Mouse (Mus musculus): ENCODE results near the gene Ntsr1. TPM values are rescaled to one million over a fixed set of nuclear protein-coding genes. Genes with fewer than 3 reads are reported as not detected.

Ntsr1 gene
- polyA plus RNA-seq (2017; shearing (Covaris generic)) = not detected

DNA sequence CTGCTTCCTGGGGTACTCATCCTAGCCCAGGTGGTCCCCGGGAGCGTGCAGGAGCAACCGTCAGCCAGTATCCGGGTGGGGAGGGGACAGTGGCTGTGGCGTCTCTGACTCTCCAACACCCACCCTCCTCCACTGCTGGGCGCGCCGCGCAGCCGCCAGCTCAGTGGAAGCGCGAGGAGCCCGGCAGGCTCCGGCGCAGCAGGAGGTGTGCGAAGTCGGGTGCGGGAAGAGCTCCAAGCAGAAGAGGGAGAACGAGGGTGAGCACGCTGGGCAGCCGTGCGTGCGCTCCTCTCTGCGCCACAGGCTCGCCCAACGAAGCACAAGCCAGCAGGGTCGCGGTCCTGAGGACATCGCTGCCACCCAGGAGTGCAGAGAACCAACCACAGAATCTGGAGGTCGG is at the start of gene Ntsr1:
Ntsr1 (plus strand) TSS at position 236 of the 400 bp plus-strand sequence.

DNA sequence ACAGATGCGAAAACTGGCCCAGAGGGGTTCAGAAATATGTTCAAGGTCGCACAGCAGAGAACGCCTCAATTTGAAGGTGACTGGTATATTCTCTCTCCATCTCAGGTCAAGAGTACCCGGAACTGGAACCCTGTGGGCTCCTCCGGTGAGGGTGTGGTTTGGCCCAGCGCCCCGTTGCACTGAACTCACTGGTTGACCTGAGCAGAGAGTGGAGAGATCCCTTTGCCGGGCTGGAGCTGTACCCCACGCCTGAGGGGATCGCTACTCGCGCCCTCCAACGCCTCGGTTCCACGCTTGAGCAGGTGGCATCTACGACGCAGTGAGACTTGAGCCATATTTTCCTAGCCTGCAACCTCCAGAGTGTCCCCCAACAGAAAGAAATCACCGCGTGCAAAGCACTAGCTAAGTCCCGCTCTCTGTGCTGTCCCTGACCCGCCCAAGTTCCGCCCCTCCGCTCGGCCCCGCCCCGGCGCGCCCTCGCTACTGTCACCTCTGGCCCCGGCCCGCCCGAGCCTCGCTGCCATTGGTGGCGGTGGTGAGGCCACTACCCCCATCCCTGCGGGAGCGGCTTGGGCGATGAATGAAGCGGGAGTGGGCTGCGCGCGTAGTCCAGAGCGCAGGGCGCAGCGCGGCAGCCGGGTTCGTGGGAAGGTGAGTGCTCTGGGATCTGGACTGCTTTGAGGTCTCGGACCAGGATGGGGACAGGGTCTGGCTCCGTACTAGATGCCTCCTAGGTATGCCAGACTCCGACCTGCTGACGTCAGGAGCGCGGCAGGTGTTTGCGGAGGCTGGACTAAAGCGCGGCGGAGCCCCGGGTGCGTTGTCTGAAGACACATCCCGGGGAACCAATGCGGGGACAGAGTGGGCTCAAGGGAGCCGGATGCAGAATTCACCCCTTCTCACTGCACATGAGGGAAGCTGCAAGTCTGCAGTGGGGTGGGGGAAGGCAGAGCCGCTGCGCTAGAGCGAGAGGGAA is 43.8 kb upstream of the Ntsr1 start, which contains the start of gene Slco4a1:
Slco4a1 (plus strand) TSS at position 523 of the 976 bp plus-strand sequence.

DNA sequence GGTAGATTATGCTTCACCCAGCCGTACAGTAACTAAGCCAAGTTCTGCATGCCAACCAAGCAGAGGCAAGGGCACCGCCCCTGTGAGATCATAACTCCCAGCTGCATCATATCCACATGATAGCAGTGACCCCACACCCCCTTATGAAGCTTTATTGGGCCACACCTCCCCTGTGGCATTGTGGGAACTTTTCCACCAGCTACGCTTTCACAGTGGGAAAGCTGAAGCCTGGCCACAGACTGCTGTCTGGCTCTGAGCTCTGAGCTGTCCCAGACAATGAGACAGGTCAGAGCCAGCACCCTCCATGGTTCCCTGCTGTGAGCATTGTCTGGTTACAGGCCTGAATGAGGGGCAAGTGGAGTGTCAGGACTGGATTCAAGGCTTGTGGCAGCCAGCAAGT is 81.2 kb downstream of the Ntsr1 start, which contains the start of gene Mrgbp:
Mrgbp (plus strand) TSS at position 303 of the 400 bp plus-strand sequence.

DNA sequence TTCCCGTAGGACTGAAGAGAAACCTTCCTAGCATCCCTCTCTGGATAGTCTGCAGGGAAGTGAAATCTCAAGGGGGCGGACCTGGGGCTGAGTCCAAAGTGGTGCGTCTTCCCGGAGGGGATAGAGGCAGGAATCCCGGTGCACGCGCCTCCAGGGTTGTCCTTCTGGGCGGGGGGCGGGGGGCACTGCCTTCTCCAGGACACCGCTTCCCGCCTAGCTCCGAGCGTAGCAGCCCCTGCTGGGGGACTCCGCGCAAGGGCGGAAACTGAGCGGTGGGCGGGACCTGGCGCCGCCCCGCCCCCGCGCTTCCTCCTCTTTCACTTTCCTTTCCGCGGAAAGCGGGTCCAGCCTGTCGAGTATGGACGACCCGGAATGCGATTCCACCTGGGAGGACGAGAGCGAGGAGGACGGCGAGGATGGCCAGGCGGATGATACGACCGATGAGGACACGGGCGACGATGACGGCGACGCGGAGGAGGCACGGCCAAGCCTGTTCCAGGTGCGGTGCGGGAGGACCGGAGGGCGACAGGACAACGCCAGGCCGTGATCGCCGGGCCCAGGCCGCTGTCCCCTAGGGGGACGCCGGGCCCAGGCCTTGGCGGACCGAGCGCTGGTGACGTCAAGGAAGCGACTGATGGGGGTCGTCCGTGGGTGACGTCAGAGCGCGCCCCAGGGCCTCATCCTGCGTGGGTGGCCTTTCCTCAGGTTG is 89.5 kb downstream of the Ntsr1 start, which contains the start of gene Ogfr:
Ogfr (plus strand) TSS at position 123 of the 709 bp plus-strand sequence.

Other genes with a start within 250 kb of the Ntsr1 start
- gene Rps21, start 242.6 kb upstream of the Ntsr1 start, polyA plus RNA-seq (2017; shearing (Covaris generic)) = 922 TPM
- gene Cables2, start 226.5 kb upstream of the Ntsr1 start, polyA plus RNA-seq (2017; shearing (Covaris generic)) = 69.2 TPM
- gene Rbbp8nl, start 210.1 kb upstream of the Ntsr1 start, polyA plus RNA-seq (2017; shearing (Covaris generic)) = 0.20 TPM
- not detected for gene Gata5, start 165.3 kb upstream of the Ntsr1 start, polyA plus RNA-seq (2017; shearing (Covaris generic))
- 3.9 TPM for gene Slco4a1, start 43.7 kb upstream of the Ntsr1 start, polyA plus RNA-seq (2017; shearing (Covaris generic))
- 66.6 TPM for gene Mrgbp, start 81.3 kb downstream of the Ntsr1 start, polyA plus RNA-seq (2017; shearing (Covaris generic))
- 68.7 TPM for gene Ogfr, start 89.3 kb downstream of the Ntsr1 start, polyA plus RNA-seq (2017; shearing (Covaris generic))
- gene Col9a3, start 97.8 kb downstream of the Ntsr1 start, polyA plus RNA-seq (2017; shearing (Covaris generic)) = 0.97 TPM
- gene Tcfl5, start 142.7 kb downstream of the Ntsr1 start, polyA plus RNA-seq (2017; shearing (Covaris generic)) = 0.49 TPM
- gene Dido1, start 210.0 kb downstream of the Ntsr1 start, polyA plus RNA-seq (2017; shearing (Covaris generic)) = 41.2 TPM
- 24.9 TPM for gene Gid8, start 210.1 kb downstream of the Ntsr1 start, polyA plus RNA-seq (2017; shearing (Covaris generic))
- gene Slc17a9, start 225.3 kb downstream of the Ntsr1 start, polyA plus RNA-seq (2017; shearing (Covaris generic)) = 57.4 TPM

Data from naive thymus-derived CD4-positive, alpha-beta T cell, adult 5 months (primary cell).